Mouse (Mus musculus) embryonic facial prominence, embryonic 13.5 days (tissue): ENCODE results near the gene Myocd. TPM values are rescaled to one million over a fixed set of nuclear protein-coding genes. Genes with fewer than 3 reads are reported as not detected.

Experiments
- ATAC-seq: fragments of 200-750 bp; cut with Nextera tagmentation; 2 replicates; pipeline ENCODE4 v1.8.0; 2017; ENCODE audit warnings: low read depth; ENCODE audit not compliant: insufficient number of reproducible peaks, insufficient read depth, low FRiP score, low TSS enrichment
- H3K27ac ChIP-seq: fragments of 300-500 bp; sonication (generic); 2 replicates; pipeline ENCODE4 v1.5.1; 2015; ENCODE audit warnings: moderate library complexity, mild to moderate bottlenecking, inconsistent platforms
- H3K27me3 ChIP-seq: fragments of 300-500 bp; sonication (generic); 2 replicates; pipeline ENCODE4 v1.6.1; 2015; ENCODE audit warnings: mild to moderate bottlenecking, inconsistent platforms
- H3K36me3 ChIP-seq: fragments of 300-500 bp; sonication (generic); 2 replicates; pipeline ENCODE4 v1.6.1; 2015; ENCODE audit warnings: mild to moderate bottlenecking, inconsistent platforms
- H3K4me1 ChIP-seq: fragments of 300-500 bp; sonication (generic); 2 replicates; pipeline ENCODE4 v1.6.1; 2015; ENCODE audit warnings: inconsistent platforms
- H3K4me2 ChIP-seq: fragments of 300-500 bp; sonication (generic); 2 replicates; pipeline ENCODE4 v1.6.1; 2015; ENCODE audit warnings: moderate library complexity, mild to moderate bottlenecking, inconsistent platforms
- H3K4me3 ChIP-seq: fragments of 300-500 bp; sonication (generic); 2 replicates; pipeline ENCODE4 v1.5.1; 2015; ENCODE audit warnings: mild to moderate bottlenecking, inconsistent platforms
- H3K9ac ChIP-seq: fragments of 300-500 bp; sonication (generic); 2 replicates; pipeline ENCODE4 v1.6.1; 2015; ENCODE audit warnings: mild to moderate bottlenecking, inconsistent platforms
- H3K9me3 ChIP-seq: fragments of 300-500 bp; sonication (generic); 2 replicates; pipeline ENCODE4 v1.6.1; 2016; ENCODE audit warnings: inconsistent platforms
- WGBS: fragments of 180-500 bp; shearing (Covaris S2); methylation state at CpG from one replicate; pipeline ENCODE4 v1.1.7; 2015; ENCODE audit warnings: mixed read lengths; 5-methylcytosine and 5-hydroxymethylcytosine counted together
- polyA plus RNA-seq: library from polyadenylated mRNA; unstranded; fragments of >200 nt; fragmentation: Nextera tagmentation; extraction: Ambion mirVana; gene quantifications from 2 replicates; pipeline ENCODE4 v1.2.1, GENCODE M21; 2015

The Myocd gene
- polyA plus RNA-seq, 1 experiment from 2014 or later: 2.1 TPM

DNA sequence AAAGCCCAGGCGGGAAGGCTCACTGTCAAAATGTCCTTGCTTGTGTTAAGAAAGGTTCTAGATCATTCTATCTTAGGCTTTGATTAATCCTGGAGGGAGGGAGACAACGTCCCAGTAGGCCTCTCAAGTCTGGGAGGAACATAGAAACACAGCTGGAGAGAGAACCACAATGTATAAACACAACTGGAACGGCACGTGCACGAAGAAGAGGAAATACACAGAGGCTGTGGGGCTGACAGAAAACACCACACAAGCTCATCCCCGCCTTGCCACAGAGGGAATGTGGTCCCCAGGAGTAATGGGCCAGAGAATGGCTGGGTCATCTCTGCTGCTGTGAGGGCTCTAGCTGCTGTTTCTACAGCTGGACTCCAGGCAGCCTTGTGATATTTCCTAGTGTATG lies 58.1 kb downstream of the Myocd start:
- no peak overlapping the region for H3K9ac ChIP-seq
- H3K4me2 ChIP-seq: no peak overlapping the region
- H3K36me3 ChIP-seq: no peaks in the 10 kb centered on the region
- peaks cover 9% of the 10 kb centered on the region for H3K4me1 ChIP-seq
- H3K27ac ChIP-seq: no peak overlapping the region
- no peaks in the 10 kb centered on the region for H3K27me3 ChIP-seq
- ATAC-seq: no peak
- no peaks in the 10 kb centered on the region for H3K9me3 ChIP-seq
- H3K4me3 ChIP-seq: no peak overlapping the region
- 79% methylated on average over 6 of the region's 6 CpGs for WGBS

DNA sequence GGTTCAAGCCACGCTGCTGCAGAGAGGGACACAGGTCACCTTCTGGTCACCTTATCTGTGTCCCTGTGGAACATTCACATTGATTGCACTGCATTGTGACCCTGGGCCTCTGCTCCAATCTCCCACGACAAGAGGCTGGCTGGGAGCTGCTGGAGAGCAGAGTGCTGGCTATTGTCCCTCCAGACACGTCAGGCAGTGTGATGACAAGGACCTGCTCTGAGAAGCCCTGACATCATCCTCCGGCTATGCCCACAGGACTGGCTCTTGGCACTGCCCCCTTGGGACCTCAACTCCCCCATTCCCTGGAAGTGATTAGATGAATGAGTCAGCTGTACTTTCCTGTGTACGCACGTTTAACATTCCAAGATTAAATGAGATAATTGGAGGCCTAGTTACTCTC lies 60.3 kb downstream of the Myocd start:
- Histone ChIP-seq H3K36me3 (no peaks in the 10 kb centered on the region), H3K4me3 (no peak overlapping the region), H3K9ac (no peak overlapping the region), H3K4me1 (no peaks in the 10 kb centered on the region), H3K27ac (no peak overlapping the region), H3K9me3 (no peaks in the 10 kb centered on the region), H3K27me3 (no peaks in the 10 kb centered on the region), H3K4me2 (no peak overlapping the region)
- WGBS: 38% methylated on average over 6 of the region's 6 CpGs
- ATAC-seq: no peak

- no peak overlapping the region for H3K4me2 ChIP-seq
- no peak overlapping the region for H3K9ac ChIP-seq
- WGBS: 86% methylated on average over 5 of the region's 5 CpGs
- no peaks in the 10 kb centered on the region for H3K4me1 ChIP-seq
- no peak overlapping the region for H3K4me3 ChIP-seq
- no peaks in the 10 kb centered on the region; the same call in 1 of the 2 replicates for H3K27me3 ChIP-seq
- H3K27ac ChIP-seq: no peak overlapping the region
- no peak for ATAC-seq
- H3K9me3 ChIP-seq: no peaks in the 10 kb centered on the region
- no peaks in the 10 kb centered on the region for H3K36me3 ChIP-seq
These were observed 64.5 kb downstream of the Myocd start for GRCm38 (mm10) chr11:65205306-65205705.

- Histone ChIP-seq H3K9ac (no peak overlapping the region), H3K9me3 (no peaks in the 10 kb centered on the region), H3K4me3 (no peak overlapping the region), H3K4me1 (no peaks in the 10 kb centered on the region), H3K27ac (no peak overlapping the region), H3K36me3 (no peaks in the 10 kb centered on the region), H3K4me2 (no peak overlapping the region), H3K27me3 (no peaks in the 10 kb centered on the region; the same call in 1 of the 2 replicates)
- ATAC-seq: no peak
- WGBS: 60% methylated on average over 13 of the region's 13 CpGs
These were observed 65.1 kb downstream of the Myocd start for GRCm38 (mm10) chr11:65204651-65205050.

DNA sequence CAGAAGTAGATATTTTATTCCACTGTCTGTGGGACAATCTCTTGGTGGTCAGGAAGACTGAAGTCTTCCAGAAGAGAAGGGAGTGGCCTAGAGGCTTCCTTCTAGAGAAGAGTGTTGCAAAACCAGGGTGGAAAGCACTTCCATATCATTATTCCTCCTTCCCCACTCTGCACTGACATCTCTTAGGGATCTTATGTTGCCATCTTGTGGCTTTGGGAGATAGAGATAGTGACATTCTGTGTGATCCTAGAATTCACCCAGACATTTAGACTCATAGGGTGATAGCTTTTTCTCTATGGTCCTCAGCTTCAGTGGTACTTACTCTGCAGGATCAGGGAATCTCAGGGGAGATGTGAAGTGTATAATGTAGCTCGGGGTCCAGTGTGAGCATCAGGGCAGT lies 66.8 kb downstream of the Myocd start:
- H3K4me2 ChIP-seq: no peak overlapping the region
- H3K9ac ChIP-seq: no peak overlapping the region
- no peak overlapping the region for H3K4me3 ChIP-seq
- no peak overlapping the region for H3K27ac ChIP-seq
- H3K9me3 ChIP-seq: no peaks in the 10 kb centered on the region
- no peaks in the 10 kb centered on the region for H3K4me1 ChIP-seq
- WGBS: 80% methylated on average over 1 of the region's 1 CpGs
- H3K36me3 ChIP-seq: no peaks in the 10 kb centered on the region
- H3K27me3 ChIP-seq: no peaks in the 10 kb centered on the region; the same call in 1 of the 2 replicates
- no peak for ATAC-seq

DNA sequence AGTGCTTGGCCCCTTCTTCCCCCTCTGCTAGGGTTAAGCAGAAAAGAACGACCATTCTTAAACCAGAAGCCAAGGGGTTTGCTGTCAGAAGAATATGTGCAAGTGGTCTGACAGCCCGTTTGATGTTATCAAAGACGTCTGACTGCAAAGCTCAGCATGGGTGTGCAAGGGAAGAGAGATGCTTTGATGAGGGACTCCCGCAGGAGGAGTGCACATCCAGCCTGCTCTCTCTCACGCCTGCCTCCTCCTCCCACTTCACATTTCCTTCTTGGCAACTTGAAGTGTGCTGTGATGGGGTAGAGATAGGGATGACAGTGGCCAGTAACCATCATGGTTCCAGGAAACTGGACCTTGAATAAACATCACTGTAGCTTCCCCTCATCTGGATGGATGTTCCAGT lies 67.6 kb downstream of the Myocd start:
- ATAC-seq: no peak
- Histone ChIP-seq H3K27me3 (no peaks in the 10 kb centered on the region; the same call in 1 of the 2 replicates), H3K9ac (no peak overlapping the region), H3K4me1 (no peaks in the 10 kb centered on the region), H3K4me2 (no peak overlapping the region), H3K27ac (no peak overlapping the region), H3K9me3 (no peaks in the 10 kb centered on the region), H3K36me3 (no peaks in the 10 kb centered on the region), H3K4me3 (no peak overlapping the region)
- 34% methylated on average over 5 of the region's 5 CpGs for WGBS

DNA sequence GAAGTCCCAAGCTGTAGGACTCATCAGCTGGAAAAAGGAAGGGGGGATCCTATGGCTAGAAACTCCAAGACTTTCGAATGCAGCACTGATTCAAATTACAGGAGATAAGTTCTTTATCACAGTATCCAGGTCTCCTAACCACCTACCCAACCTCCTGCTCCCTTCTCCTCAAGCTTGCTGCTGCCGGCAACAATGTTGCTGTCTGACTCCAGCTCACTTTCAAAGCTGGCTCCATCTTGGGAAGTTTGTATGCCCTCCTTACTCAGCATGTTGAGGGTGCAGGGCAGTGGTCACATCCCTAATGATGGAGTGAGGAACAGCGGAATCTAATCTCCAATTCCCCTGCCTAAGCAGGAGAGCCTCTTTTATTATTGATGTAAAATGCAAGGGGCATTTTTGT lies 71.8 kb downstream of the Myocd start:
- no peaks in the 10 kb centered on the region for H3K9me3 ChIP-seq
- H3K36me3 ChIP-seq: no peaks in the 10 kb centered on the region
- ATAC-seq: no peak
- no peak overlapping the region for H3K4me3 ChIP-seq
- H3K4me1 ChIP-seq: no peaks in the 10 kb centered on the region
- WGBS: 83% methylated on average over 3 of the region's 3 CpGs
- H3K27ac ChIP-seq: no peak overlapping the region
- H3K4me2 ChIP-seq: no peak overlapping the region
- H3K27me3 ChIP-seq: no peaks in the 10 kb centered on the region
- no peak overlapping the region for H3K9ac ChIP-seq

DNA sequence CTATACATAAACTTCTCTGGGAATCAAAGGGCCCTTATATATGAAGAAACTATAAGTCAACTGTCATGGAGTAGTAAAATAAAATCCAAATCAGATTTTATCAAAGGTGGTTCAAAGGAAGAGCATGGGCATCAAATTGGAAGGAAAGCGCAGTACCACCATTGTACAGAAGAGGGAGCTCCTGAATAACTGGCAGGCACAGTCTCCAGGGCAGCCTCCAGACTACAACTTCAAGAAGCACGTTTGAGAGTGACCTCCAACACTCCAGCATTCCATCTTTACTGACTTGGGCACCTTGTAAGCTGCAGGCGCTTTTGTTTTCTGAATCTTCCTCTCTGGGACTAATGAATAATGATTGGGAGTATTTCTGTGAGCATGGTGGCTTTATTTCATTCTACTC lies 72.5 kb downstream of the Myocd start:
- Histone ChIP-seq H3K9ac (no peak overlapping the region), H3K27me3 (no peaks in the 10 kb centered on the region), H3K4me3 (no peak overlapping the region), H3K27ac (no peak overlapping the region), H3K4me2 (no peak overlapping the region), H3K9me3 (no peaks in the 10 kb centered on the region), H3K4me1 (no peaks in the 10 kb centered on the region), H3K36me3 (no peaks in the 10 kb centered on the region)
- 3% methylated on average over 3 of the region's 3 CpGs for WGBS
- no peak for ATAC-seq

- ATAC-seq: no peak
- Histone ChIP-seq H3K4me3 (no peak overlapping the region), H3K9me3 (no peaks in the 10 kb centered on the region), H3K9ac (no peak overlapping the region), H3K4me2 (no peak overlapping the region), H3K27ac (no peak overlapping the region), H3K36me3 (no peaks in the 10 kb centered on the region), H3K4me1 (no peaks in the 10 kb centered on the region), H3K27me3 (no peaks in the 10 kb centered on the region)
- WGBS: 79% methylated on average over 12 of the region's 12 CpGs
These were observed 82.8 kb downstream of the Myocd start for GRCm38 (mm10) chr11:65186974-65187373.

DNA sequence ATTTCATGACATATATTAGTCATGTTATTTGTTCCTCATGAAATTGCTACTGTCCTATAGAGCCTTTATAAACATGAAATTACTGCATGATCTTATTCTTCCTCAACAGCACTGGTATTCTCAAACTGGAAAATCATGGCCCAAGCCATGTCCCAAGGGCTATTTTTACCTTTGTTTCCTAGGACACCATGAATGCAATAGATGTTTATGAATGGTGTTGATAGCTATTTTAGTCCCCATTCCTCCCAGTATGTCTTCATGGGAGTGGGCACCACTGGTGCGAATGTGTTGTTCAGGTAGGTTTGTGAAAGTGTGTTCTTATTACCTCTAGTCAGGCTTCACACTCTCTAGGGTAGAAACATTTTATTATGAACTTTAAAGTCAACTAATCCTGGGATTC lies 84.7 kb downstream of the Myocd start:
- Histone ChIP-seq H3K4me1 (no peaks in the 10 kb centered on the region), H3K4me3 (no peak overlapping the region), H3K9me3 (no peaks in the 10 kb centered on the region), H3K27ac (no peak overlapping the region), H3K36me3 (no peaks in the 10 kb centered on the region), H3K27me3 (no peaks in the 10 kb centered on the region), H3K9ac (no peak overlapping the region), H3K4me2 (no peak overlapping the region)
- no peak for ATAC-seq
- whole genome bisulfite sequencing: 92% methylated on average over 1 of the region's 1 CpGs

GRCm38 (mm10) chr11:65170121-65170750 lies 99.6 kb downstream of the Myocd start:
- H3K4me2 ChIP-seq: no peak overlapping the region
- no peaks in the 10 kb centered on the region for H3K4me1 ChIP-seq
- 86% methylated on average over 4 of the region's 4 CpGs for WGBS
- ATAC-seq: no peak
- no peak overlapping the region for H3K27ac ChIP-seq
- no peak overlapping the region for H3K4me3 ChIP-seq
- no peaks in the 10 kb centered on the region for H3K9me3 ChIP-seq
- H3K9ac ChIP-seq: no peak overlapping the region
- H3K36me3 ChIP-seq: no peaks in the 10 kb centered on the region
- H3K27me3 ChIP-seq: 0 out of 2 replicates have a peak, but pooled peaks cover 3% of the 10 kb centered on the region

DNA sequence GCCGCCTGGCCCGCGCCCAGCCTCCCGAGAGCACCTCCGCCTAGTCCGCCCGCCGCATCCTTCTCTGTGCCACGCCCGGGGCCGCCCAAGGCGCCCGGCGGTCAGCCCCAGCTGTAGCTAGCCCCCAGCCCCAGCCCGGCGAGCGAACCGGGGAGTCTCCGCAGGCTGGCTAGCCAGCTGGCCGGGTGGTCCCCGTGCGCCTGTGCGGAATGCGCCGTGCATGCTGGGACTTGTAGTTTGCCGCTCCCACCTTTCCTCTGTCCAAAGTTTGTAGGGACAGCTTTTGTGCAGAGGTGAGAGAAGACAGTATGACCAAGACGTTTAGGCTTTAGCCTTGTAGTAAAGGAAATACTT lies 107.0 kb downstream of the Myocd start, which contains the start of gene Arhgap44:
Gene Arhgap44, minus strand, starts transcription at position 195 of the 354 bp plus-strand sequence.
- ATAC-seq: peak; percentile 78; the same call in 1 of the 2 replicates
- WGBS: under 1% methylated on average over 25 of the region's 27 CpGs

More for the DNA sequence above, 107.0 kb downstream of the Myocd start, which contains the start of gene Arhgap44:
- peak within 1 kb of the TSS; percentile 87 for H3K4me3 ChIP-seq
- H3K9ac ChIP-seq: peak within 1 kb of the TSS; percentile 87
- peaks cover 25% of the 10 kb centered on the region for H3K27me3 ChIP-seq
- peaks cover 14% of the 10 kb centered on the region for H3K4me1 ChIP-seq
- H3K36me3 ChIP-seq: no peaks in the 10 kb centered on the region
- no peaks in the 10 kb centered on the region for H3K9me3 ChIP-seq
- H3K27ac ChIP-seq: no peak within 1 kb of the TSS
- H3K4me2 ChIP-seq: peak within 1 kb of the TSS; percentile 89
